Mouse (Mus musculus) kidney, adult 2 months (tissue): ENCODE measurements around the gene Smim1.
A peak's percentile ranks its signal among the peaks of the same experiment; 100 is the strongest.

Experiments used
- CTCF ChIP-seq: fragments of 200-500 bp; conservative IDR thresholded peaks from 2 replicates; pipeline ENCODE4 v1.5.1; 2011; ENCODE audit warnings: low read depth, mild to moderate bottlenecking, control low read depth, low read length, moderate library complexity, mixed read lengths; ENCODE audit not compliant: insufficient read depth, insufficient read length
- POLR2A ChIP-seq: fragments of 200-500 bp; IDR thresholded peaks from one replicate; pipeline ENCODE4 v1.6.1; 2011; ENCODE audit warnings: low read depth, low read length, control low read depth

GRCm38 (mm10) chr4:153974431-153975291 lies 51.4 kb downstream of the Smim1 start, which contains the start of the genes Dffb and Cep104:
- TF ChIP-seq CTCF (no peak), POLR2A (peak; percentile 38)
